Mouse (Mus musculus): ENCODE data around the gene Arid5b. TPM values are rescaled to one million over a fixed set of nuclear protein-coding genes. Genes with fewer than 3 reads are reported as not detected.

The Arid5b gene
- polyA plus RNA-seq, 1 experiment: 8.6 TPM

DNA sequence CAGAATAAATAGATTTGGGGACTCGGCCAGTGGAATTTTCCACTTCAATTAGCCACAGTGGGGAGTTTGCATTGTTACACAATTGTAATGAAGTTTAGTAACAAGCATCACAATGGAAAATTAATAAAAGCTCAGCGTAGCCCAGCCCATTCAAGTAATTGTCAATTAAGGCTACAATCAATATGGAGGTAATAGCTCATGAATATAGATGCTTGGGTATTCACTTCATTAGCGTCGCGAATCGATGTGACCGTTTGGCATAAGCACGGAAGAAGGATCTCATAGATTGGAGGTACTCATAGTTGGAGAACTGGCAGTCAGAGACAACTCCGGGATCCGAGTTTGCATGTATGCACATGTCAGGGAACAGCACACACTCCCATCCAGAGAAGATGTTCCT is 214.0 kb downstream of the Arid5b start:
- Histone ChIP-seq H3K27ac (ENCODE audit: insufficient read depth, low read depth, low read length) (no peak overlapping the region), H3K4me1 (ENCODE audit: control insufficient read depth, insufficient read depth, low read length) (no peaks in the 10 kb centered on the region), H3K27me3 (replicated peaks; ENCODE audit: control insufficient read depth, insufficient read depth, low read length) (no peaks in the 10 kb centered on the region), H3K4me3 (ENCODE audit: insufficient read depth, low read depth, low read length) (no peak overlapping the region), H3K36me3 (ENCODE audit: control insufficient read depth, insufficient read depth, low read length) (no peaks in the 10 kb centered on the region)
- no peak for DNase-seq
- TF ChIP-seq POLR2A (IDR thresholded peaks at IDR 0.05; ENCODE audit: low read depth, low read length) (no peak), CTCF (conservative IDR thresholded peaks at IDR 0.05; ENCODE audit: insufficient read depth, insufficient read length, low read depth, low read length) (no peak)
- 79% methylated on average over 10 of the region's 10 CpGs for WGBS

DNA sequence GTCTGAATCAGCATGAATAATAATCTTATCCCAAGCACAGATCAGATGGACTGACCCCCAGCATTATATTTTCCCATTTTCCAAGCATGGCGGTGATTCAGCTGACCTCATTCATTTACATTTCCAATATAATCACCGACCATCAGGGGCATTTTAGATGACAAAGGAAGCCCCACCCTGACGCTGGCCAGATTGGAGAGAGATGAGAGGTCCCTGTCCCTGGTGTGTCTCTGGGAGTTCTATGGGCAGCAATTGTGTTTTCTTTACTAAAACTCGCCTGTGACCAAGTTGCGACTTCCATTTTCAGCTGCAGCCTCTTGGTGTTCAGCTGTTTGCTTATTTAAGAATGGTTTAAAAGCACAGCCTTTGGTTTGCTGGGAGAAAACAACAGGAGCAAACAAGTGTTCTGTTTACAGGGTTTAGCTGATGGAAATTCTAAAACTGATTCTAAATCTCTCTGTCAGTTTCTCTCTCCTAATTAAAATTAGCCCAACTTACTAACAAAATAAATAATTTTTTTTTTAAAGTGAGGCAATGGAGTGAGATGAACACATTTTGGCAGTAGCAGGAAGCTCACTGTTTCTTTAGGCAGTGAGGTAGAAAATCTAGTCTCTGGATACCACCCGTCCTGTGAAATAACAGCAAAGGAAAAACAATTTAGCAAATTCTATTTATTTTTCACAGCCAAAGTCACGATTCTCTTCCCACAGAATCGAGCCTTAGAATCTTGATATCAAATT is 214.6 kb downstream of the Arid5b start:
- no peak for TF ChIP-seq POLR2A (IDR thresholded peaks at IDR 0.05; ENCODE audit: low read depth, low read length)
- no peak for TF ChIP-seq CTCF (conservative IDR thresholded peaks at IDR 0.05; ENCODE audit: insufficient read depth, insufficient read length, low read depth, low read length)
- Histone ChIP-seq H3K27ac (ENCODE audit: insufficient read depth, low read depth, low read length) (no peak overlapping the region), H3K4me1 (ENCODE audit: control insufficient read depth, insufficient read depth, low read length) (no peaks in the 10 kb centered on the region), H3K27me3 (replicated peaks; ENCODE audit: control insufficient read depth, insufficient read depth, low read length) (no peaks in the 10 kb centered on the region), H3K36me3 (ENCODE audit: control insufficient read depth, insufficient read depth, low read length) (no peaks in the 10 kb centered on the region), H3K4me3 (ENCODE audit: insufficient read depth, low read depth, low read length) (no peak overlapping the region)
- no peak for DNase-seq
- 39% methylated on average over 8 of the region's 8 CpGs for WGBS

DNA sequence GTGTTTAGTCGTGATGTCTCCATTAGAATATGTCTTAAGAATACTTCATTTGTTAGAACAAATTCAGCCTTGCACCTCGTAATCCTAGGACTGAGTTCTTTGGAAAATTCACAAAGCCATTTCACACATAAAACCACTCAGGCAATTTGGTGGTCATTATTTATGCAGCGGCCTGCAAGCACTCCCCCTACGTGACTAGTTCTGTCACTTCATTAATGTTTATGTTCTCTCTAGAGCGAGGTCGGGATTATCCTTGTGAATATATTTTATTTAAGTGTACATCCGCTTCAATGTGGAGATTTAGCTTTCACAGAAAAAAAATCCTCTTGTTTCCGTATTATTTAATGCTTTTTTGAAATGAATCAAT is 217.3 kb downstream of the Arid5b start:
- H3K27ac ChIP-seq (ENCODE audit: insufficient read depth, low read depth, low read length): peak overlapping the region; percentile 32; the same call in 1 of the 2 replicates
- no peaks in the 10 kb centered on the region for H3K36me3 ChIP-seq (ENCODE audit: control insufficient read depth, insufficient read depth, low read length)
- 45% methylated on average over 8 of the region's 8 CpGs for WGBS
- no peak for DNase-seq
- H3K4me3 ChIP-seq (ENCODE audit: insufficient read depth, low read depth, low read length): no peak overlapping the region
- no peaks in the 10 kb centered on the region for H3K4me1 ChIP-seq (ENCODE audit: control insufficient read depth, insufficient read depth, low read length)
- TF ChIP-seq CTCF (conservative IDR thresholded peaks at IDR 0.05; ENCODE audit: insufficient read depth, insufficient read length, low read depth, low read length) (no peak), POLR2A (IDR thresholded peaks at IDR 0.05; ENCODE audit: low read depth, low read length) (no peak)
- H3K27me3 ChIP-seq (replicated peaks; ENCODE audit: control insufficient read depth, insufficient read depth, low read length): no peaks in the 10 kb centered on the region

DNA sequence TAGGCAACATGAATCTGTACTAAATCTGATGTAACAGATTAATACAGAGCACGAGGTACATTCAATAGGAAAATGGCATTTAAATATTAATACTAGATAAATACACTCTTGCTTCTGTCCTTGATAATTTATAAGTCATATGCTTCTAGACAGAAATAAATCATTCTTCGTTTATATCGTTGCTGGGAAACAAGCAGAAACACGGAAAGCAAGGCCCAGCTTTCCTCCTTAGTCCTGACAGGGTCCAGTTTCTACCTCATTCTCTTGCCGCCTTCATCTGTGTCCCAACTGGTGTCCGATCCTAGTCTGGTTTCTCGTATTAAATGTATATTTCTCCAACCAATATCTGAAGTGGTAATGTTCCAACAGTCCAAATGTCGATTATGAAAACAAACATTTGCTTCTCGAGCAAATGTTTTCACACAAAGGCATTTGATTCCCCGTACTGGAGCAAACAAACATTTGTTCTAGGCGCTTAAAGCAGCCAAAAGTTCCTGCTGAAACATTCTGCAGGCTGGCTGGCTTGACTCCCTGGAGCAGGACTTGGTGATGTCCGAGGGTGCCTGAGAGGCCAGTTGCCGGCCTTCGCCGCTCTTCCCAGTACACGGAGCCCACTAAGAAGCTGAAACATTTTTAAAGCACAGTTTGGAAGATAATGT is 217.8 kb downstream of the Arid5b start:
- peak; percentile 11 for DNase-seq

DNA sequence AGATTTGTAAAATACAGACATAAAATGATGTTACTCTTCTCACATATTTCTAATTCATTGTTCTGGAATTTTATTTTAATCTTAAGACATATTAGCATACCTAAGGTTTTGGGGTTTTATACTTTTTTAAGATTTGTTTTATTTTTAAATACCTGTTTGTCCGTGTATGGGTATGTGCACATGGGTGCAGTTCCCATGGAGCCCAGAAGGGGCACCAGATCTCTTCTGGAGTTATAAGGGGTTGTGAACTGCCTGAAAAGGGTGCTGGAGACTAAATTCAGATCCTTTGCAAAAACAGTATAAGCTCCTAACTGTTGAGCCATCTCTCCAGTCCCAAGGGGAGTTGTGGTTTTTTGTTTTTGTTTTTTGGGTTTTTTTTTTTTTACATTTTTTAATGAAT is 220.2 kb downstream of the Arid5b start:
- no peak for TF ChIP-seq POLR2A (IDR thresholded peaks at IDR 0.05; ENCODE audit: low read depth, low read length)
- TF ChIP-seq CTCF (conservative IDR thresholded peaks at IDR 0.05; ENCODE audit: insufficient read depth, insufficient read length, low read depth, low read length): no peak; the same call in 1 of the 2 replicates

More for the DNA sequence above, 217.8 kb downstream of the Arid5b start:
- TF ChIP-seq POLR2A (IDR thresholded peaks at IDR 0.05; ENCODE audit: low read depth, low read length) (no peak), CTCF (conservative IDR thresholded peaks at IDR 0.05; ENCODE audit: insufficient read depth, insufficient read length, low read depth, low read length) (no peak)
- H3K4me1 ChIP-seq (ENCODE audit: control insufficient read depth, insufficient read depth, low read length): no peaks in the 10 kb centered on the region
- WGBS: 44% methylated on average over 16 of the region's 16 CpGs
- H3K27me3 ChIP-seq (replicated peaks; ENCODE audit: control insufficient read depth, insufficient read depth, low read length): no peaks in the 10 kb centered on the region
- H3K36me3 ChIP-seq (ENCODE audit: control insufficient read depth, insufficient read depth, low read length): no peaks in the 10 kb centered on the region
- no peak overlapping the region for H3K4me3 ChIP-seq (ENCODE audit: insufficient read depth, low read depth, low read length)
- peak overlapping the region; percentile 32; the same call in 1 of the 2 replicates for H3K27ac ChIP-seq (ENCODE audit: insufficient read depth, low read depth, low read length)

DNA sequence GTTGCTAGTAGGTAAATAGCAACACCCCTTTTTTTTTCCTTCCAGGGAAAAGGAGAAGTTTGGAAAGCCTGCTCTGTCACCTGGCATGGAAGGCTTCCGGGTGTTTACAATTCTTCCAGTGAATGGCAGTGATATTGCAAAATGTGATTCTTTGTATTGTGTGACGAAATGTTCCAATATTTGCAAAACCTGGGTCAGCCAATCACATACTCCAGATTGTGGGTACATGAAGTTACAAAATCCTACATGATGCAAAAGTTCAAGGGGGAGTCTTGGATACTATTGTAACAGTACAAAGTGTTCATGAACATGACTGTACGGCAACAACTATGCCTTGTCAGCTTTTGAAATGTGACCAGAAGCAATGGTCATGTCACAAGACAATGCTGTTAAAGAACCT is 220.7 kb downstream of the Arid5b start:
- no peak for DNase-seq
- no peaks in the 10 kb centered on the region for H3K27me3 ChIP-seq (replicated peaks; ENCODE audit: control insufficient read depth, insufficient read depth, low read length)
- no peaks in the 10 kb centered on the region for H3K4me1 ChIP-seq (ENCODE audit: control insufficient read depth, insufficient read depth, low read length)
- no peaks in the 10 kb centered on the region for H3K36me3 ChIP-seq (ENCODE audit: control insufficient read depth, insufficient read depth, low read length)
- no peak overlapping the region for H3K4me3 ChIP-seq (ENCODE audit: insufficient read depth, low read depth, low read length)
- 91% methylated on average over 3 of the region's 3 CpGs for WGBS
- TF ChIP-seq CTCF (conservative IDR thresholded peaks at IDR 0.05; ENCODE audit: insufficient read depth, insufficient read length, low read depth, low read length) (no peak), POLR2A (IDR thresholded peaks at IDR 0.05; ENCODE audit: low read depth, low read length) (no peak)
- no peak overlapping the region for H3K27ac ChIP-seq (ENCODE audit: insufficient read depth, low read depth, low read length)

More for the DNA sequence above, 220.2 kb downstream of the Arid5b start:
- H3K4me1 ChIP-seq (ENCODE audit: control insufficient read depth, insufficient read depth, low read length): no peaks in the 10 kb centered on the region
- no peaks in the 10 kb centered on the region for H3K27me3 ChIP-seq (replicated peaks; ENCODE audit: control insufficient read depth, insufficient read depth, low read length)
- no peaks in the 10 kb centered on the region for H3K36me3 ChIP-seq (ENCODE audit: control insufficient read depth, insufficient read depth, low read length)
- H3K27ac ChIP-seq (ENCODE audit: insufficient read depth, low read depth, low read length): no peak overlapping the region
- 96% methylated on average over 1 of the region's 1 CpGs for WGBS
- no peak overlapping the region for H3K4me3 ChIP-seq (ENCODE audit: insufficient read depth, low read depth, low read length)
- no peak for DNase-seq

DNA sequence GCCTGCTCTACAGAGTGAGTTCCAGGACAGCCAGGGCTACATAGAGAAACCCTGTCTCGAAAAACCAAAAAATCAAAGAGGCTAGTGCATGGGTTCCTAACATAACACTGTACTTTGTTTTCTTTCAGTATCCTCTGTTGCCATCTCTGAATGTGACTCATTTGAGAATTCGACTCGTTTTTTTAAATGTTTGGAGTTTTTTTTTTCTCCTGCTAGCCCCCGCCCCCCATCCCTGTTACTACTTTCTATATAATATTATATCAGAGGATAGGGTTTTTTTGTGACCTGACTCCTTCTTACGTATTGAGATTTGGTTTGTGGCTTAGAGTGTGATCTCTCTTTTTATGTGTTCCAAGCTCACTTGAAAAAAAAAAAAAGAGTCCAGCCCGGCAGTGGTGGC is 223.8 kb downstream of the Arid5b start:
- no peak overlapping the region for H3K27ac ChIP-seq (ENCODE audit: insufficient read depth, low read depth, low read length)
- H3K27me3 ChIP-seq (replicated peaks; ENCODE audit: control insufficient read depth, insufficient read depth, low read length): no peaks in the 10 kb centered on the region
- H3K4me1 ChIP-seq (ENCODE audit: control insufficient read depth, insufficient read depth, low read length): no peaks in the 10 kb centered on the region
- H3K36me3 ChIP-seq (ENCODE audit: control insufficient read depth, insufficient read depth, low read length): no peaks in the 10 kb centered on the region
- no peak for DNase-seq
- H3K4me3 ChIP-seq (ENCODE audit: insufficient read depth, low read depth, low read length): no peak overlapping the region
- TF ChIP-seq POLR2A (IDR thresholded peaks at IDR 0.05; ENCODE audit: low read depth, low read length): no peak
- TF ChIP-seq CTCF (conservative IDR thresholded peaks at IDR 0.05; ENCODE audit: insufficient read depth, insufficient read length, low read depth, low read length): no peak
- 82% methylated on average over 6 of the region's 6 CpGs for WGBS

All from kidney, adult 2 months (tissue).